Mouse (Mus musculus) left cerebral cortex, postnatal 10 days (tissue): ENCODE results near the gene Pik3cb. TPM values are rescaled to one million over a fixed set of nuclear protein-coding genes. Genes with fewer than 3 reads are reported as not detected.

Experiments used
- DNase-seq, 2 experiments: peaks; one replicate each; pipeline ENCODE4 v3.0.0; 2021 to 2022; ENCODE audit warnings: low spot score in 2 of 2, mixed read lengths in 1 of 2; ENCODE audit errors: extremely low spot score in 1 of 2
- intact Hi-C: fragments of 180-260 bp; cut with DNase I; formaldehyde crosslinking; loops from one replicate; pipeline ENCODE4 v1.15.1; 2025
- total RNA-seq, 2 experiments: library from RNA; stranded (reverse); gene quantifications; 2 replicates each; pipeline ENCODE4 v1.2.3; 2021

The Pik3cb gene
- total RNA-seq, 2 experiments from 2014 or later = 18.8 to 19.0 TPM

- intact Hi-C loops = no loop called here
- DNase-seq = peak in 1 of 2 experiments; percentile 38
Observed at GRCm38 (mm10) chr9:99098482-99099129, 41.8 kb downstream of the Pik3cb start.

GRCm38 (mm10) chr9:99097668-99098067 lies 42.8 kb downstream of the Pik3cb start:
- DNase-seq = no peak
- intact Hi-C loops = no loop called here

GRCm38 (mm10) chr9:99095192-99095591 lies 45.2 kb downstream of the Pik3cb start:
- no peak for DNase-seq
- intact Hi-C loops = no loop called here

- no peak for DNase-seq
- intact Hi-C loops = no loop called here
Observed at GRCm38 (mm10) chr9:99090546-99090945, 49.9 kb downstream of the Pik3cb start.

- intact Hi-C loops = no loop called here
- no peak for DNase-seq
Observed at GRCm38 (mm10) chr9:99089904-99090303, 50.5 kb downstream of the Pik3cb start.

- intact Hi-C loops = no loop called here
- DNase-seq = no peak
Observed at GRCm38 (mm10) chr9:99081718-99082117, 58.7 kb downstream of the Pik3cb start.

GRCm38 (mm10) chr9:99081308-99081707 lies 59.1 kb downstream of the Pik3cb start:
- no peak for DNase-seq
- intact Hi-C loops = no loop called here

GRCm38 (mm10) chr9:99080657-99081056 lies 59.8 kb downstream of the Pik3cb start:
- DNase-seq = no peak
- intact Hi-C loops = no loop called here

- intact Hi-C loops = no loop called here
- no peak for DNase-seq
Observed at GRCm38 (mm10) chr9:99074462-99074861, 66.0 kb downstream of the Pik3cb start.

GRCm38 (mm10) chr9:99072538-99072937 lies 67.9 kb downstream of the Pik3cb start:
- no peak for DNase-seq
- intact Hi-C loops = no loop called here

- intact Hi-C loops = loop anchor here (2.0 to 10.0 kb wide), 2 partner anchors 385 to 451 kb away; partner anchors contain the start of gene Nme9
- peak in 1 of 2 experiments; percentile 17 for DNase-seq
Observed at GRCm38 (mm10) chr9:99065311-99065710, 75.1 kb downstream of the Pik3cb start.

GRCm38 (mm10) chr9:99064216-99064615 lies 76.2 kb downstream of the Pik3cb start:
- DNase-seq = peak in 1 of 2 experiments; percentile 42
- intact Hi-C loops = loop anchor here (1.0 to 10.0 kb wide), 3 partner anchors 312 to 449 kb away; partner anchors contain the start of gene Nme9

GRCm38 (mm10) chr9:99062544-99062943 lies 77.9 kb downstream of the Pik3cb start:
- intact Hi-C loops = loop anchor here (1.0 to 10.0 kb wide), 2 partner anchors 180 to 448 kb away; no protein-coding TSS in a partner anchor
- peak; percentile 72 to 84 for DNase-seq

- no peak for DNase-seq
- intact Hi-C loops = no loop called here
Observed at GRCm38 (mm10) chr9:99057751-99058150, 82.7 kb downstream of the Pik3cb start.

GRCm38 (mm10) chr9:99049760-99050159 lies 90.7 kb downstream of the Pik3cb start:
- no peak for DNase-seq
- intact Hi-C loops = no loop called here

- peak in 1 of 2 experiments; percentile 77 for DNase-seq
- intact Hi-C loops = no loop called here
Observed at GRCm38 (mm10) chr9:99048724-99049250, 91.6 kb downstream of the Pik3cb start.

GRCm38 (mm10) chr9:99044761-99045160 lies 95.7 kb downstream of the Pik3cb start:
- intact Hi-C loops = no loop called here

GRCm38 (mm10) chr9:99042641-99043040 lies 97.8 kb downstream of the Pik3cb start:
- intact Hi-C loops = no loop called here
- no peak for DNase-seq

More at GRCm38 (mm10) chr9:99044761-99045160, 95.7 kb downstream of the Pik3cb start:
- DNase-seq = peak in 1 of 2 experiments; percentile 27

- intact Hi-C loops = no loop called here
- DNase-seq = no peak
Observed at GRCm38 (mm10) chr9:99041994-99042393, 98.4 kb downstream of the Pik3cb start.

- no peak for DNase-seq
- intact Hi-C loops = no loop called here
Observed at GRCm38 (mm10) chr9:99035575-99035974, 104.8 kb downstream of the Pik3cb start, which contains the start of gene Gm1123. Gene Gm1123, minus strand, starts transcription at chr9:99035715.
